Mouse (Mus musculus) cerebellum, adult 2 months (tissue): ENCODE results near the gene Tiam1. TPM values are rescaled to one million over a fixed set of nuclear protein-coding genes. Genes with fewer than 3 reads are reported as not detected.

Experiments used
- DNase-seq, 2 experiments: peaks; one replicate each; pipeline ENCODE4 v3.0.0; 2021
- H3K27ac ChIP-seq: fragments of 200-500 bp; 2 replicates; pipeline ENCODE4 v1.5.1; 2012; ENCODE audit warnings: low read length, control low read depth, inconsistent platforms; ENCODE audit not compliant: insufficient read depth
- H3K27me3 ChIP-seq: fragments of 200-500 bp; 2 replicates; pipeline ENCODE4 v1.6.1; 2012; ENCODE audit warnings: inconsistent platforms, mild to moderate bottlenecking, low read length, moderate library complexity; ENCODE audit not compliant: control insufficient read depth, insufficient read depth
- H3K4me1 ChIP-seq: fragments of 200-500 bp; 2 replicates; pipeline ENCODE4 v1.6.1; 2011; ENCODE audit warnings: low read length; ENCODE audit not compliant: control insufficient read depth, insufficient read depth
- H3K4me3 ChIP-seq: fragments of 200-500 bp; replicated peaks from 2 replicates; pipeline ENCODE3; 2011; ENCODE audit warnings: mild to moderate bottlenecking, low read depth, low read length, control low read depth; ENCODE audit not compliant: insufficient read depth
- CTCF ChIP-seq: fragments of 200-500 bp; IDR thresholded peaks from 2 replicates; pipeline ENCODE4 v1.5.1; 2011; ENCODE audit warnings: low read depth, mild to moderate bottlenecking, control low read depth, low read length, moderate library complexity, borderline replicate concordance; ENCODE audit not compliant: insufficient read depth
- POLR2A ChIP-seq: fragments of 200-500 bp; IDR thresholded peaks from 2 replicates; pipeline ENCODE4 v1.6.1; 2011; ENCODE audit warnings: low read length, control low read depth, borderline replicate concordance; ENCODE audit not compliant: insufficient read depth
- WGBS: fragments of 180-500 bp; shearing (Covaris S2); methylation state at CpG from one replicate; pipeline ENCODE4 v1.1.7; 2018; 5-methylcytosine and 5-hydroxymethylcytosine counted together
- polyA plus RNA-seq: library from polyadenylated mRNA; depleted of rRNA; stranded (reverse); fragments of >200 nt; gene quantifications from 2 replicates; pipeline ENCODE4 v1.2.3, GENCODE M21; 2012

The Tiam1 gene
- polyA plus RNA-seq, 1 experiment: 73.6 TPM

DNA sequence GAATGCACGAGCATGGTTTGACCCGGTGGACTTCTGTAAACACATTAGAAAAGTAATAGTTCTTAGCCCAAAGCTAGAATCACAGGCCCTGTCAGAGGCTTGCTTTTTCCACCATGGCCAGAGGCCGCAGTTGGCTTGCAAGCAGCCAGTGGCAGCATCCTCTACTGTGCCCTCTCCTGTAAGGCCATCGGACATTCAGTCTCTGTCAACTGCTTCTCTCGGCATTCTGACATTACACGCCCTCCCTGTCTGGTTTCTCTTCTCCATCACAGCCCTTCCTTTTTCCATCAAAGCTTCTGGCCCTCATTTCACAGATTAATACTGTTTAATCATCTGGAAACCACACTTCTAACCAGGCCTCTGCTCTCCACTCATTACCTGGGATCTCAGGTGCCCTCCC, 193.3 kb downstream of the Tiam1 start:
- H3K4me1 ChIP-seq: peaks cover 56% of the 10 kb centered on the region

DNA sequence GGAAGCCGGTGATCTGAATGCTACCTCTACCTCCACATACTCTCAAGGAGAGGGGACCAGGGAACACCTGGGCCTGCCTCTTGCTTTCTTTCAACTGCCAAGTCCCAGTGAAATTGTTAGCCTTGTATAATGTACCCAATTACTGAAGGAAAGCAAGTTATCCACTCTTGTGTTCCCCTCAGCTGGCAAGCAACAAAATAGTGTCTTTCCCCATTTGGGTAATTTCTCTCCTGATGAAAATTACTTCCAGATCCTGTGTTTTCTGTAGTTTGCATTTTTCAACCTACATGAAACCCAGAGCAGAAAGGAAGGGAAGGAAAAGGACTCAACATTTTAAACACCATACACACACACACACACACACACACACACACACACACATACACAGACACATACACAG, 195.5 kb downstream of the Tiam1 start:
- peaks cover 66% of the 10 kb centered on the region for H3K4me1 ChIP-seq
- no peaks in the 10 kb centered on the region for H3K27me3 ChIP-seq
- no peak for DNase-seq
- 78% methylated on average over 1 of the region's 1 CpGs for WGBS
- TF ChIP-seq CTCF (no peak), POLR2A (no peak)
- H3K27ac ChIP-seq: peak overlapping the region; percentile 35
- H3K4me3 ChIP-seq: no peak overlapping the region

More for the DNA sequence above, 193.3 kb downstream of the Tiam1 start:
- Histone ChIP-seq H3K4me3 (peak overlapping the region; percentile 23), H3K27me3 (no peaks in the 10 kb centered on the region), H3K27ac (peak overlapping the region; percentile 84)
- no peak for DNase-seq
- 28% methylated on average over 6 of the region's 6 CpGs for WGBS
- TF ChIP-seq POLR2A (no peak), CTCF (no peak)

DNA sequence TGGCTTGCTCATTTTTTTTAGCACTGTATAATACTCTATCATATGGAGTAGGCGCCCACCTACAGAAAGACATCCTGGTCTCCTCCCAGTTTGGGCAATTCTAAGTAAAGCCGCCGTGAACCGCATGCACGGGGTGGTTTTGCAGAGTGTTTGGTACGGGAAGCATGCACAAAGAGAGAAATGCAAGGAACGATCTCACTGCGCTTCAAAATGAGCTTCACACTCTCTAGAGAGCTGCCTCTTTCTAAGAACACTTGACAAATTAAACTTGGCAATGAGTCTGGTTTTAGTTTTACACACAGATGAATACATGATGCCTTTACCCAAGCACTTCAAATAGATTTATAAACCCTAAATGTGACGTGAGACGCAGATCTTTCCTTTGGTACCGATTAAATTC, 196.8 kb downstream of the Tiam1 start:
- WGBS: 80% methylated on average over 11 of the region's 11 CpGs
- no peak for DNase-seq
- H3K4me1 ChIP-seq: peaks cover 67% of the 10 kb centered on the region
- no peaks in the 10 kb centered on the region for H3K27me3 ChIP-seq
- no peak overlapping the region for H3K27ac ChIP-seq
- no peak for TF ChIP-seq POLR2A
- no peak for TF ChIP-seq CTCF
- H3K4me3 ChIP-seq: no peak overlapping the region

DNA sequence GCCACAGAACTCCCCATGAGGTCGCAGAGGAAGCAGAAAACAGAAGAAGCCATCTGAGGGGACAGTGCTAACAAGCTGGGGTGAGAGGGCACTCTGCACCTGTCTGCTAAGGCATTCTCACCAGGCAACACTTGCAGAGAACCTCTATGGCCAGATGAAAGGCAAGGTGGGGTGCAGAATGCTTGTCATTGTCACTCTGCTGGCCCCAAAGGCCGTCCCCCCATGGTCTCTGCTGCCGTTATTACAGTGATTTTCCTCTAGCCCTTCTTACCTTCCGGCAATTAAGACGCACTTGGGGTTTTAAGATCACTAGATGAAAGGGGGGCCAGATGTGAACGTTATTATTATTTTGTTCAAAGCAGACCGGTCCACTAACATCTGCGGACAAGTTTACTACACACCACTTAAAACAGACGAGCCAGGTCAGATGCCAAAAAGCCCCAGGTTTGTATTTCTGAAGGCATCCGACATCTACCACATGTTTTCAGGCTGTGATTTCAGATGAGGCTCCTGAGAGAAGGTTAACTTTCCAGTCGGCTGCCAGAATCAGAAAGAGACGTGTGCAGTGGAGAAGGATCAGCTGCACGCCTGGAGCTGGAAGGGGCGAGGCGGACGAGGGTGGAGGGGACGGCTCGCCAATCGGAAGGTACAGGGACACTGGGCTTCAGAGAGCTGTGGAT, 198.8 kb downstream of the Tiam1 start:
- TF ChIP-seq POLR2A: no peak
- TF ChIP-seq CTCF: no peak
- H3K27me3 ChIP-seq: no peaks in the 10 kb centered on the region
- no peak overlapping the region for H3K4me3 ChIP-seq
- 51% methylated on average over 19 of the region's 19 CpGs for WGBS
- no peak for DNase-seq
- H3K4me1 ChIP-seq: peaks cover 57% of the 10 kb centered on the region
- 0 out of 2 replicates have a peak overlapping the region, but pooled peaks have one; percentile 18 for H3K27ac ChIP-seq

DNA sequence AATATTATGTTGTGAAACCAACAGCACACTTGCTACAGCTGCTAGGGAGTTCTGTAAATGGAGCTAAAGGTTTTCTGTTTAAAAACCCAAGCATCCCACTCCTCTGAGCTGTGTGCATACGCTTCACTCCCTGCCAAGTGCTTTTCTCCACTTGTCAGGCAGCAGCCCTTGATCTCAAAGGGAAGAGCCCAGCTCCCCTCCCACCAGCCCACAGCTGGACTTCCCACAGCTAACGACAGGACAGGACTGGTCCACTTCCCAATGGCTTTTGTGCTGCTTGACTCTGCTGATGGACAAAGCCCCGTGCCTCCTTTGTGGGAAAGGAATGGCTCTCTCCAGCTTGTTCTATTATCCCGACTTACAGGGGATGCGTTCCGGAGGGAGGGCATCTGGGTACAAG, 199.5 kb downstream of the Tiam1 start:
- TF ChIP-seq CTCF (no peak), POLR2A (no peak)
- Histone ChIP-seq H3K4me1 (peaks cover 51% of the 10 kb centered on the region), H3K27me3 (no peaks in the 10 kb centered on the region), H3K27ac (no peak overlapping the region), H3K4me3 (no peak overlapping the region)
- WGBS: 37% methylated on average over 6 of the region's 6 CpGs
- no peak for DNase-seq

GRCm38 (mm10) chr16:89943267-89943971, 200.2 kb downstream of the Tiam1 start:
- 16% methylated on average over 19 of the region's 19 CpGs for WGBS
- TF ChIP-seq CTCF (0 out of 2 replicates have a peak, but pooled peaks have one; percentile 19), POLR2A (no peak)
- H3K27ac ChIP-seq: no peak overlapping the region

GRCm38 (mm10) chr16:89940696-89941095, 202.9 kb downstream of the Tiam1 start:
- WGBS: 90% methylated on average over 8 of the region's 8 CpGs
- H3K4me3 ChIP-seq: no peak overlapping the region
- H3K27me3 ChIP-seq: no peaks in the 10 kb centered on the region
- TF ChIP-seq POLR2A: no peak
- peak; percentile 32; the same call in 1 of the 2 replicates for TF ChIP-seq CTCF
- peaks cover 33% of the 10 kb centered on the region for H3K4me1 ChIP-seq
- DNase-seq: no peak
- H3K27ac ChIP-seq: no peak overlapping the region

More at GRCm38 (mm10) chr16:89943267-89943971, 200.2 kb downstream of the Tiam1 start:
- Histone ChIP-seq H3K4me3 (peak overlapping the region; percentile 6), H3K4me1 (peaks cover 46% of the 10 kb centered on the region), H3K27me3 (no peaks in the 10 kb centered on the region)
- no peak for DNase-seq

- Histone ChIP-seq H3K27me3 (no peaks in the 10 kb centered on the region), H3K4me3 (no peak overlapping the region), H3K4me1 (peaks cover 31% of the 10 kb centered on the region), H3K27ac (no peak overlapping the region)
- DNase-seq: no peak
- TF ChIP-seq POLR2A (no peak), CTCF (no peak)
- 60% methylated on average over 7 of the region's 7 CpGs for WGBS
Observed at GRCm38 (mm10) chr16:89938277-89938676, 205.3 kb downstream of the Tiam1 start.
